Mouse (Mus musculus) small intestine, adult 2 months (tissue): ENCODE results near the gene Gm10490.

Experiments used
- CTCF ChIP-seq: fragments of 200-500 bp; IDR thresholded peaks from 2 replicates; pipeline ENCODE4 v1.5.1; 2012; ENCODE audit warnings: low read depth, mild to moderate bottlenecking, control low read depth, inconsistent platforms, low read length, moderate library complexity, mixed read lengths; ENCODE audit not compliant: insufficient replicate concordance, insufficient read length; ENCODE audit errors: extremely low read depth
- POLR2A ChIP-seq: fragments of 200-500 bp; IDR thresholded peaks from 2 replicates; pipeline ENCODE4 v1.6.1; 2012; ENCODE audit warnings: low read depth, mild to moderate bottlenecking, control low read depth, inconsistent platforms, low read length, moderate library complexity

DNA sequence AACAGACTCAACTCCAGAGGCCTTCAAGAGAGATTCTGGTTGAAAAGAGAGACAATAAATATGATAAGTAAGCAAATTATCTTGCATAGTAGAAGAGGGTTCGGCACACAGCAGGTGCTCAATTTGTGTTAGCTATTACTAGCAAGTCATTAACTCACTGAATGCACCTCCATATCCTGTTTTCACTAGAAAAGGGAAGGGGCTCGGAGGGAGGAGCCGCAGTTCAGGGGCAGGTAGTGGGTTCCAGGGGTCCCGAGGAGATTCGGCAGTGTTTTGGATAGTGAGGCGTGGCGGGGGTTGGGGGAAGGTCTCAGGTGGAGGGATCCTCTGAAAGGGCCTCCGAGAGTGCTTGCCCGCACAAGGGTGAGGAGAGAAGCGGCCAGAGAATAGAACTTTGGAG is 17.8 kb downstream of the Gm10490 start:
- TF ChIP-seq CTCF (no peak), POLR2A (no peak)
